Comparison of ENCODE assay signal across 24 mouse cellular contexts in the genomic region with DNA sequence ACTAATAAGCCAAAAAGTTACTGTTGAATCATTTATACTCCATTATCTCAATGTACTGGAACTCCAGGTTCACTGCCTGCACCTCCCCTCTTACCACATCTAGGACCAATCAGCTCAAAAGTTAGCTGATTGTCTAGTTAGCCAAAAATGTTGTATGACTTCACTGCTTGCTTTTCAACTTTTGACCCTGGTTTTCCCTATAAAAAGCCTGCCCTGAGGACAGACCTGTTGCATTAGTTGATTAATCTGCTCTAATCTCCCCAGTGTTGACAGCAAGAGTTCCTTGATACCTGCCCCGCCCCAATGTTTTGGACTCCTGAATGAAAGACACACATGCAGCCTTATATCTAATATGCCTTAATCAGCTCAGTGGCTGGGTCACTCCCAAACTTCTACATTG. TPM values are rescaled to one million over a fixed set of nuclear protein-coding genes. Genes with fewer than 3 reads are reported as not detected.
"Had no signal": no experiment of that assay in that cellular context is flagged by ENCODE, and none has a peak within 500 bp of the region (broad histone marks: within the 10 kb centered on the region; RNA-seq: fewer than 3 reads in every experiment).

No protein-coding gene starts in this region.

- H3K9me3 ChIP-seq: liver, embryonic 13.5 days; midbrain, embryonic 12.5 days; neural tube, embryonic 13.5 days; stomach, embryonic 15.5 days had no signal

- H3K9ac ChIP-seq: liver, embryonic 13.5 days; lung, embryonic 14.5 days; midbrain, embryonic 12.5 days; neural tube, embryonic 13.5 days; stomach, embryonic 15.5 days had no signal

- H3K27ac ChIP-seq: kidney, postnatal 0 days; layer of hippocampus, adult 2 months; liver, embryonic 13.5 days; macrophage; midbrain, embryonic 12.5 days; neural tube, embryonic 13.5 days; stomach, embryonic 15.5 days had no signal

- DNase-seq: kidney, adult 2 months; kidney, postnatal 25 days; layer of hippocampus, adult 9-11 months; liver, embryonic 13.5 days; lung, embryonic 14.5 days; retina, postnatal 1 day; right cerebral cortex, postnatal 25 days; spleen, adult 18-20 months; thymus, adult 2 months; thymus, postnatal 14 days; thymus, postnatal 4 days had no signal

- H3K36me3 ChIP-seq: liver, embryonic 13.5 days; midbrain, embryonic 12.5 days; neural tube, embryonic 13.5 days; stomach, embryonic 15.5 days had no signal

- H3K4me2 ChIP-seq: liver, embryonic 13.5 days; lung, embryonic 14.5 days; midbrain, embryonic 12.5 days; neural tube, embryonic 13.5 days; stomach, embryonic 15.5 days had no signal

- H3K4me3 ChIP-seq: layer of hippocampus, adult 2 months; liver, embryonic 13.5 days; midbrain, embryonic 12.5 days; myocyte; neural tube, embryonic 13.5 days; stomach, embryonic 15.5 days had no signal

- ATAC-seq: lung, postnatal 0 days; midbrain, embryonic 16.5 days had no signal

- H3K4me1 ChIP-seq: liver, embryonic 13.5 days; midbrain, embryonic 12.5 days; neural tube, embryonic 13.5 days; stomach, embryonic 15.5 days had no signal

- H3K27me3 ChIP-seq: liver, embryonic 13.5 days; midbrain, embryonic 12.5 days; neural tube, embryonic 13.5 days; stomach, embryonic 15.5 days had no signal

RNA-seq across cellular contexts. Expression of gene Wfdc21, which starts 15.6 kb away (rescaled TPM):
- polyA plus RNA-seq: kidney, embryonic 14.5 days; limb, embryonic 11.5 days; limb, embryonic 14.5 days; midbrain, embryonic 12.5 days; midbrain, embryonic 16.5 days; myocyte; neural tube, embryonic 13.5 days had no signal

RNA-seq across cellular contexts. Expression of gene Wfdc18, which starts 22.3 kb away (rescaled TPM):
- polyA plus RNA-seq: kidney, adult 2 months; kidney, embryonic 14.5 days; large intestine, adult 2 months; limb, embryonic 11.5 days; liver, embryonic 13.5 days; lung, embryonic 14.5 days; lung, postnatal 0 days; midbrain, embryonic 12.5 days; midbrain, embryonic 16.5 days; myocyte; neural tube, embryonic 13.5 days had no signal

RNA-seq across cellular contexts. Expression of gene Wfdc17, which starts 27.3 kb away (rescaled TPM):
- polyA plus RNA-seq: limb, embryonic 11.5 days; midbrain, embryonic 16.5 days; myocyte; neural tube, embryonic 13.5 days had no signal
